Mouse (Mus musculus) CD4-positive naive resting alpha-beta T cell, adult 57 days (primary cell): ENCODE data around the gene Klhl41. TPM values are rescaled to one million over a fixed set of nuclear protein-coding genes. Genes with fewer than 3 reads are reported as not detected.

Experiments used
- total RNA-seq: library from RNA; stranded (reverse); gene quantifications from one replicate; pipeline ENCODE4 v1.2.4, GENCODE M21; 2023

Klhl41 gene
- total RNA-seq: not detected

DNA sequence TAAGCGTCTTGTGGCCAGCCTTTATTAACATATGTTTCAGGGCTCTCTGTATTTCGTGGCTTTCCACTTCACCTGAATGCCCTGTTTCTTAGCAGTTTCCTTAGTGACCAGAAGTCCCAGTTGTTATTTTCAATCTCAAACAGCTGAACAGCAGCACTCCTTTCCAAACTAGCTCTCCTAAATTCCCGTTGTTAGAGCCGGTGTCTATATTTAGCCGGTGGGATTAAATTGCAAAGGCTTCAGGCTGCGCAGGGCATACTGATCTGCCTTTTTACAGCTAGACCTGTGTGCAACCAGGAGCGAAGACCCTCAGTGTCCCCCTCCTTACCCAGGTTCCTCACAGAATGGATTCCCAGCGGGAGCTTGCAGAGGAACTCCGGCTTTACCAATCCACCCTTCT lies at the start of gene Klhl41:
Gene Klhl41, plus strand, starts transcription at position 268 of the 400 bp plus-strand sequence.

DNA sequence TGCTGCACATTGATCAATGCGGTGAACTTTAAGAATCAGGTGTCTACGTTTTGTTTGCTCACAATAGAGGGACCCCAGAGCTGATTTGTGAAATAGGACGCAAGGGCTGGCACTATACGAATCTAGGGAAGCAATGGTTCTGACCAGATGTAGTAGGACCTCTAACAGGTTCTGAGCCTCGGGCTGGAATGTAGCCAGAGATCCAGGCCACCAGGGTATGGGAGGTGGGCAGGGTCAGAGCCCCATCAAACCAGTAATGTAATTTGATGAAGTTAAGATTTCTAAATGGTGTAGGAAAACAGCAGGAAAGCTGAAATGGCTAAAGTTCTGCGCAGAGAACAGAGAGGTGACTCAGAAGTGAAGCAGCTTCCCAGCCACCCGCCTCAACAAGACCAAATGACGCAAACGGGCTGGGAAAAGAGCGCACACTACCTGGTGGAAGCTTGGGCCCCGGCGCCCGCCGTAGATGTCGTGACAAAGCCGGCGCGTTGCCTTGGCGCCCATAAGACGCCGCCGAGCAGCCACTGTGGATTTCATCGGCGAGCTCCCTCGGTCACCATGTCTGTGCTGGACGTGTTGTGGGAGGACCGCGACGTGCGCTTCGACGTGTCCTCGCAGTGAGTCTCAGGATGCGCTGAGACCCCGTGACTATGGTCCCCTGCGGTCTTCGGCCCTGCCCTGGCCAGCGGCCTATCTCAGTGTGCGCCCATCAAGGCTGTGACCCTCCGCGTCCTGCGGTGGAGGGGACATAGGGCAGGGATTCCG lies 23.0 kb upstream of the Klhl41 start, which contains the start of gene Bbs5:
Gene Bbs5, plus strand, starts transcription at position 446 of the 765 bp plus-strand sequence.

DNA sequence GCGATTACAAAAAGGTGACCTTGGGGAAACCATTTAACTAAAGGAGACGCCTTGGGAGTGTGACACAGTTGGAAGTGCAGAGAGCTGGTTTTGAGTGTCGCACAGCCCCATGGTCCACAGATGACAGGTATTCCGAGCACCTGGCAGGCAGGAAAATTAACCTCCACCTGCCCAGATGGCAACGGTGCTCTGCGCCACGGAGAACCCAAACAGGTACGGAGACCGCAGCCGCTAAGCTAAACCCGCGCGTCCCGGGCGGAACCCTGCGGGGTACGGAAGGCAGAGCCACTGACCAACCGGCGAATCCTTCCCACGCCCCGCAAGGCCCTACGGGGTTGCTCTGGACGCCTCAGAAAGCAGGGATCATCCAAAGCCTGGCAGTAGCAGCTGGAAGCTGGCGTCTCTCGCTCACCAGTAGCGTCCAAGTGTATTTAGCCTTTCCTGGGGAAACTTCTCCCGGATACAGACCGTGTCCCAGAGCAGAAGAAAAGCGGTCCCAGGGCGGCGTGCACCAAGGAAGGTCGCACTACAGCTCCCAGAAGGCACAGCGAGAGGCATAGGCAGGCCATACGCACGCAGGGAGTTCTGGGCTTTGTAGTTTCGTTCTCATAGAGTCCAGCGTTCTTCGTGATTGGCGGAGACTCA lies 43.2 kb downstream of the Klhl41 start, which contains the start of gene Fastkd1:
Gene Fastkd1, minus strand, starts transcription at position 536 of the 645 bp plus-strand sequence.

DNA sequence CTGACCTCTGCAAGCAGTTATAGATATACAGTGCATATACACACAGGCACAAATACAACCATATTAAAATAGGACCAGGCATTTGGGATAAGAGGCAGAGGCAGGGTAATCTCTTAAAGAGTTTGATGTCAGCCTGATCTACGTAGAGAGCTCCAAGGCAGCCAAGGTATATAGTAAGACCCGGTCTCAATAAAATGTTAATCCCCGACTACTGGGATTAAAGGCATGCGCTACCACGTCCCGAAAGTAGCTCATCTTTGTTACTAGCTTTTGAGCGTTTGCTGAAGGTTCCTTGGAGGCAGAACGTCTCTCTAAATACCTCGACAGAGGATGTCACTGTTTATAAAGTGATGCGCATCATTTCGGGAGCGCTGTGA lies 52.3 kb downstream of the Klhl41 start, which contains the start of gene Ppig:
Gene Ppig, plus strand, starts transcription at position 273 of the 377 bp plus-strand sequence.

Other genes starting within 250 kb of the Klhl41 start
- gene Lrp2, start 84.1 kb upstream of the Klhl41 start, total RNA-seq: 0.56 TPM
- 1.3 TPM for gene Bbs5, start 22.9 kb upstream of the Klhl41 start, total RNA-seq
- 17.1 TPM for gene Fastkd1, start 43.4 kb downstream of the Klhl41 start, total RNA-seq
- 97.1 TPM for gene Ppig, start 52.4 kb downstream of the Klhl41 start, total RNA-seq
- gene Ccdc173, start 119.5 kb downstream of the Klhl41 start, total RNA-seq: 2.0 TPM
- gene Phospho2, start 119.5 kb downstream of the Klhl41 start, total RNA-seq: 27.1 TPM
- gene Klhl23, start 151.8 kb downstream of the Klhl41 start, total RNA-seq: not detected
- gene Ssb, start 191.4 kb downstream of the Klhl41 start, total RNA-seq: 176 TPM
- gene Mettl5, start 215.5 kb downstream of the Klhl41 start, total RNA-seq: 17.4 TPM
- gene Ubr3, start 227.1 kb downstream of the Klhl41 start, total RNA-seq: 77.0 TPM